Mouse (Mus musculus): ENCODE measurements at regions not wholly inside any gene's neighbourhood (a gene's known extent, or its start where the extent isn't known, plus 50 kb on each side); places are given as distances from the start of the nearest gene placed in this dataset.

DNA sequence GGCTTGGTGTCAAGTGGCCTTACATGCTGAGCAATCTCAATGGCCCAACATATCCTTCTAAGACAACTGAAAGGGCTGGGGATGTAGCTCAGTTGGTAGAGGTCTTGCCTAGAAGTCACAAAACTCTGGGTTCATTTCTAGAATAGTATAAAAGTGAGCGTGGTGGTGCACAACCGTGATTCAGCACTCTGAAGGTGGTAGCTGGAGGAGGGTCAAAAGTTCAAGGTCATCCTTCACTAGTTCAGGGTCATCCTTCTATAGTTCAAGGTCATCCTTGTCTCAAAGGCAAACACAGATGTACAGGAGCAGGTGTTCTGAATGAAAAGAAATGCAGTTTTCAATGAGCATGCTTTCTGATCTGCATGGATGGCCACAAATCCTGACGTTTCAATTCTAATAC lies 101.5 kb upstream of the Marcks start:
- no peak for DNase-seq (ENCODE audit: extremely low spot score, low spot score)

DNA sequence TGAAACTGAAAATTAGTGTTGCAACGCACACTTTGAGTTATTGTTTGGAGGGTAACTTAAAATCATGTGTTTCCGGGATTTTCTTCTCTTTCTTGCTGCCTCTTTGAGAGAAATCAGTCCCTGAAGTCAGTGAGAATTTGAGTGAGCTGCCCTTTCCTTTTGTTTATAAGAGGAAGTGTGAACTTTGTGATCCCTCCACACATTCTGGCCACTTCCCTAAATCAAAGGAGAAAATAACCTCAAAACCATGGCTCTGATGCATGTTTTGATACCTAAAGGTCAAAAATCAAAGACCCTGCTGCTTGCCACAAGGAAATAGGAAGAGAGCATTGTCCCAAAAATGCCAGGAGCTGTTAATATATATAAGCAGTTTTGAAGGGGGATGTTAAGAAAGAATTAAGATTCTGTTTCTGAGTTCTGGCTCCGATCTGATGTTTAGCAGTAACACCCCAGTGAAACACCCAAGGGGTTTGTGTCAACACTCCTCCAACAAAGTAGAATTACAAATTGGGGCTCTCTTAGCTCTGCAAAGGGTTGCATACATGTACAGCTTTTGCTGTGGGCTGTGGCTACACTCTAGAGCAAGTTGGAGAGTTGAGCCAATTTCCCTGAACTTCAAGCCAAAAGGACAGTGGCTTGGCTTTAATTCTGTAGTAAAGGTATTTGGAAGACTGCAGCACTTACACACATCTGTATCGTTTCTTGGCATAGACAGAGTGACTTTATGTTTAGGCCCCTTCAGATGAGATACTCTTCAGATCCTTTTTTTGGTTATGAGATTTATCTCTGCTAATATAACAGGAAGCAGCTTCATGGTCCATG lies 97.5 kb upstream of the Marcks start:
- DNase-seq (ENCODE audit: extremely low spot score, low spot score), result no peak

DNA sequence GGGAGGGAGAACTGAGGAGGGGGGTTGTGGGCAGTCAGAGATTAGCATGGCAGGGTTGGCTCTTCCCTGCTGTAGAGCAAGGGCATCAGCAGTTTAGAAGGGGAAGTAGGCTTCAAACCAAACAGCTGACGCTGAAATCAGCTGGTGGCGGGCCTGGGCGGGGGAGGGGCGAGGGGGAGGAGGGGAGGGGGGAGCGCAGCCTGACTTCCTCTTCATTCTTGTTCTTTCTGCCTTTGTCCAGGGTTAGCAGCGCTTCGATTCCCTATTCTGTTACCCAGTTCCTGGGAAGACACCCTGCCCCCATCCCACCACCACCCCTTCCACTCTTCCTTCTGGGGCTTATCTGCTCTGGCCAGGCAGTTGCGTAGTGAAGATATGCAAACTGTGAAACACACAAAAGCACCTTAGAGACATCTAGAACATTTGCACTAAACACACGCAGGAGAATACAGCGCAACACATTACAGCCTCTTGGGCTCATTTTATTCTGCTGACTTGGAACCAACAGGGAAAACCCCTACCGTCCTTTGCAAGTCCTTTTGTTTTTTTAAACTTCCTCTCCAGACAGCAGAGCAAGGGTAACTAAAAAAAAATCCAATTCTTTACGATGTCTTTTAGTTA lies 93.3 kb upstream of the Marcks start:
- peak; percentile 48 for DNase-seq (ENCODE audit: extremely low spot score, low spot score)

DNA sequence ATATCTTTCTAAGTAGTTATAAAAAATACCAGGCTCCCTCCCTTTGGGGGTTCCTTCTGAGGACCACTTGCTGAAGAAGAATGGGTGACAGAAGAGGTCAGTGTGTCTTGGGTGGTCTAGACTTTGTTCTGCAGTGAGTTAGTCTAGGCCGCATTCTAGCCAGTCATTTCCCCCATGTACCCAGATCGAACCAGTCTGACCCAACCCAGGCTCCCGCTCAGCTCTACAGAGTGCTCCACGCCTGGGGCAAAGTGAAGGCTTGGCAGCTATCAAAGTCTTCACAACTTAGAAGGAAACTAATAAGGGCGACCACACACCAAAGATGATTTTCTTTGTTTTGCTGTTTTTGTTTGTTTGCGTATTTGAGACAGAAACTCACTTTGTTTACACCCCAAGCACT lies 92.4 kb upstream of the Marcks start:
- DNase-seq (ENCODE audit: extremely low spot score, low spot score), result no peak

- no peak for DNase-seq (ENCODE audit: extremely low spot score, low spot score)
Observed at GRCm38 (mm10) chr10:37227889-37228288, 89.2 kb upstream of the Marcks start.

- DNase-seq (ENCODE audit: extremely low spot score, low spot score), result no peak
Observed at GRCm38 (mm10) chr10:37221730-37222129, 83.0 kb upstream of the Marcks start.

GRCm38 (mm10) chr10:37220434-37220833 lies 81.7 kb upstream of the Marcks start:
- DNase-seq (ENCODE audit: extremely low spot score, low spot score), result no peak

DNA sequence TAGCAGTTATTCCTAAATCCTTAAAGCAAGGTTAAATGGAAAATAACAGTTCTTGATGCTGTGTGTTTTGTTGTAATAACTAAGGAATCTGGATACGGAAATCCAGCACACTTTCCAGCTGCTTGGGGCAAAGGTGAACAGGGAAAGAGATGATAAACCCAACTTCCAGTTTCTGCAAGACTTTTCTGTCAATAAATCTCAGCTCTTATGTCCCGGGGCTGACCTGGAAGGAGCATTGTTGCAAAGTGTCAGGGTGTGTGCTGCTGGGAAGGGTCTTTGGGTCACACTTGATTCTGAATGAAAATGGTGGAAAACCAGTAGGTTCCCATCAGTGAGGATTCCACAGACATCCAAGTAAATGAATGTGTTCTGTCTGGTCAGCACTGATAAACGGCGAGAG lies 81.2 kb upstream of the Marcks start:
- no peak for DNase-seq (ENCODE audit: extremely low spot score, low spot score)

GRCm38 (mm10) chr10:37219381-37219780 lies 80.7 kb upstream of the Marcks start:
- DNase-seq (ENCODE audit: extremely low spot score, low spot score), result no peak

GRCm38 (mm10) chr10:37214656-37215055 lies 75.9 kb upstream of the Marcks start:
- DNase-seq (ENCODE audit: extremely low spot score, low spot score), result no peak

DNA sequence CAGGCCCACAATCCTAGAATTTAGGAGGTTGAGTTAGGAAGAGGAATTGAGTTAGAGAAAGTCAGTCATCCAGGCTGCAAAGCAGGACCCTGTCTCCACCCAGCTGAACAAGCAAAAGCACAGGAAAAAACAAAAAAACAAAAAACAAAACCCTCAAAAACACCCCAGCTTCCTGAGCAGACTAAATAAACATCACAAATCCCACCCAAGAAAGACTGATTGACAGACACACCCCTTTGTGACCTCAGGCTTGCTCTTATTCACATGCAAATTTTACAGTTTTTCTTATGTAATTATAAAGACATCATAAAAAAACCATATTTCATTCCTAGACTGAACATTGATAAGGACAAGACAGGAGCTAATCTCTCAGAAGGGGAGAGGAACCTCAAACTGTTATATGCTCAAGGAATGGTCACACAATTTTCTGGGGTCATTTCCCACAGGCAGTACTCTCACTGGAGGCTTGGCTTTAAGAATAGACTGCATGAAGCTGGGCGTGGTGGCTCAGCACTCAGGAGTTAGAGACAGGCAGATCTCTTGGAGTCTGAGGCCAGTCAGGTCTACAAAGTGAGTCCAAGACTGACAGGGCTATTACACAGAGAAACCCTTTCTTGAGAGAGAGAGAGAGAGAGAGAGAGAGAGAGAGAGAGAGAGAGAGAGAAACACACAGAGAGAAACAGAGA lies 73.8 kb upstream of the Marcks start:
- DNase-seq (ENCODE audit: extremely low spot score, low spot score), result no peak

DNA sequence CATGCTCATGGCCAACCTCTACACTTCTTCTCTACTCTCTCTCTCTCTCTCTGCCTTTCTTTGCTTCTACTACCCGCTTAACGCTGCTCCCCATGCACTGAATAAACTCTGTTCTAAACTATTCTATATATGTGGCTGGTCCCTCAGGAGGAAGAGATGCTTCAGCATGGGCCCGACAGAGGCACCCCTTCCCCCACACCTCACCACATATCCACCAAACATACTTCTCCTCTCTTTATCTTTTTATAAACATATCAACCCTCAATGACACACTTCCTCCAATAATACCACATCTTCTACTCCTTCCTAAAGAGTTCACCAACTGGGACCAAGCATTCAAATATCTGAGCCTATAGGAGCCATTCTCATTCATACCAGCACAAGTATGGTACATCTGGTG lies 72.6 kb upstream of the Marcks start:
- DNase-seq (ENCODE audit: extremely low spot score, low spot score), result no peak

DNA sequence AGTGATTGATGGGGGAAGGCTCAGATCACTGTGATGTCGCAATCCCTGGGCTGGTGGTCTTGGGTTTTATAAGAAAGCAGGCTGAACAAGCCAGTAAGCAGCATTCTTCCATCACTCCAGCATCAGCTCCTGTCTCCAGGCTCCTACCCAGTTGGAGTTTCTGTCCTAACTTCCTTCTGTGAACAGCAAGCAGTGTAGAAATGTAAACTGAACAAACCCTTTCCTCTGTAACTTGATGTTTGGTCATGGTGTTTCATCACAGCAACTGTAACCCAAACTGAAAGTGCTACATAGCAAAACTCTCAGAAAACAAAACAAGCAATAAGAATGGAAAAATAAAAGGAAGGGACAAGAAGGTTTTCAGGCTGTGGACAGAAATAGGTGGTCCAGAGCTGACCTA lies 71.5 kb upstream of the Marcks start:
- no peak for DNase-seq (ENCODE audit: extremely low spot score, low spot score)

DNA sequence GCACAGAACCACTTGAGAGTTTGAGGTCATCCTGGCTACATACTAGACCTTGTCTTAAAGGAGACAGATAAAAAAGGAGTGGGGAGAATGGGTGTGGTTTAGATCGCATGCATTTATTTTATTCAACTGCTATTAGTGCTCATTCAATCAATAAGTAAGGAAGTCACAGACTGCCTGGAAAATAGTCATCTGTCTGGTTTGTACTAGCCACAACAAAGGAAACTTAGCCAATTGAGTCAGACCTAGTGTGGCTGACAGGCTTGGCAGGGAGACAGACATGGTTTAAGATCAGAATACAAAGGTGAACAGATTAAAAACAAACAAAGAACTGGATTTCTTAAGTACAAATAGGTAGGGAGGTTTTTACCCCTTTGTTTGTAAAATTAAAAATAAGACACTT lies 68.3 kb upstream of the Marcks start:
- no peak for DNase-seq (ENCODE audit: extremely low spot score, low spot score)

DNA sequence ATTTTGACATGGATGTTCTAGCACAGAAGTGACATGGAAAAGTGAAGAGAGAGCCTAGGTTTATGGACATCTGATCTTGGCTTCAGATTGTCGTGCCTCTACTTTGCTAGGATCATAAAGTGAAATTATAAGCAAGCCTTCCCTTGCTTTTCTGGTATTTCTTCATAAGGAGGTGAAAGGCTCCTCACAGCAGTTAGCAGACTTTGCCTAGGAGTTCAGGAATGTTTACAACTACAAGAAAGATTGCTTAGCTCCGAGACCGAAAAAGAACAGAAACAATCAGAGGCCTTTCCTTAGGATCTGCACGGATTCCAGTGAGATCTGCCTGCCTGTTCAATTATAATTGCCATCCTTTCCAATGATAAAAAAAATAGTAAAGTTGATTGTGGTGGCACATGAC lies 67.8 kb upstream of the Marcks start:
- DNase-seq (ENCODE audit: extremely low spot score, low spot score), result no peak

DNA sequence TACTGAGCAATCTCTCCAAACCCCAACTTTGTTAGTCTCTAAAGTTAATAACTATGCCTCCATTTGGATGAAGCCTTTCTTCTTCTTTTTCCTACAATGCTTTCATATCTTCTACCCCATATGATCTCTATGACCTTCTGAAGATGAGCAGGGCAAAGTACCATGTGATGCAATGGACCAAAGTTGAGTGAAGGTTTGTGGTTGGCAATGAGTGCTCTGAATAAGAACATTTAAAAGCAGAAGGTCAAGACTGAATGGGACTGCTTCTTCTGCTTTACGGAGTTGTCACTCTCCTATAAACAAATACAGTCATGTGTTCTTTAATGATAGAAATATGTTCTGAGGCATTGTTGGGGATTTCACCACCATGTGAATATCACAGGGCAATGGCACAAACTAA lies 65.0 kb upstream of the Marcks start:
- DNase-seq (ENCODE audit: extremely low spot score, low spot score), result no peak

- DNase-seq (ENCODE audit: extremely low spot score, low spot score), result no peak
Observed at GRCm38 (mm10) chr10:37194798-37195453, 56.2 kb upstream of the Marcks start.

DNA sequence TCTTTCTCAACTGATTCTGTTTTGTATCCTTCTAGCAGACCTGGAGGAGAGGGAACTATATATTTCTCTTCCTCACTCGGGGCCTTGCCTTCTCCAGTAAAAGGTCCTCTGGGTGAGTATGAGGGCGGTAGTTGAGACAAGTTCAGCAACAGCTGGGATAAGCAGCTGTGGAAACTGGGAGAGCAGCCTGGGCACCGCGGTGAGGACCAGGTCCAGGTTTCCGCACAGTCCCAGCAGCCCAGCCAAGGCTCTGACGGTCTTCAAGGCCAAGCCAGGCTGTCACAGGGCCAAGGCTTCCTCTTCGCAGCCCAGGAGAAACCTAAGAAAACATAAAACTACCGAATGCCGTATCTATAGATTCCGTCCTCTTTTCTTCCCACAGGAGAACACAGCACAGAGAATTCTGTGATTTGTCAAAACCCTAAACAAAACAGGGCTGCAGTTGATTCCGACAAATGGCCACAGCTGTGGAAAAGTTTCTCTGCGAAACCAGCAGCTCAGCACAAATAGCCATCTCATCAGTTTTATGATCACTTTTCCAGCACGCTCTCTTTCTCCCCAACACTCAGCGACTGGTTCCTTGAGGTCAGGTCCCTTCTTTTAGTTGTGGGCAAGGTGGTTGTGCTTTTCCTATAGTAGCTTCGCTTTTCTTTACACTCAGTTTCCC lies 55.5 kb upstream of the Marcks start:
- no peak for DNase-seq (ENCODE audit: extremely low spot score, low spot score)

DNA sequence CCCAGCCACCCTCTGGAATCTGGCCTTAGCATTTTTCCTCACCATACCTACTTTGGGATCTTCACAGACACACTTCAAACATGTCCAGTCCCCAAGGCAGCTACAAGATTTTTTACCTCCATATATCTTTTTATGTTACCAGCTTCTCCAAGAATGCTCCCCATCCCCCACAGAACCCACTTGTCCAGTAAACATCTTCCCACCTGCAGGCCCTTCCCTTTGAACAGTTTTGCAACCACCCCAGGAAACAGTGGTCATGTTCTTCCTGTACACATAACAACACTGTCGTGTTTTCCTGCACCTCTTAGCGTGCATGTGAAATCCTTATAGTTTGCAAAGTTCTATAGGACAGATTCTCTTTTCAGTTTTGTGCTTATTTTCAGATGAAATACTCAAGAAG lies 53.9 kb upstream of the Marcks start:
- DNase-seq (ENCODE audit: extremely low spot score, low spot score), result no peak

DNA sequence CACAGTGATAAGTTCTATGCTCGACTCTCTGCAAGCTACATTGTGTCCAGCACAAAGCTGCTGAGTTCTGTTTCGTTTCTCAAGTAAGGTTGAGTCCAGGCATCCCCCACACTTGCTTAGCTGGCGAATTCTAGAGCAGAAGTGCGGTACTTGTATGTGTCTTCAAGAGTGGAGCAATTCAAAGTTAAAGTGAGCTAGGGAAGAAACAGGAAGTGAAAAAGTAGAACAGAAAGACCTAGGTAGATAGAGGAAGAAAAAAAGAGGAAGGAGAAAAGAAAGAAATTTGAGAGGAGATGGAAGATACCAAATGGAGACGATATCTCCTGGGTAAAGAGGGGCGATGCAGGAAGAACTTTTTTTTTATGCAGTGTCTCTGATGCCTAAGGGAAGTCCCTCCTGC lies 51.4 kb upstream of the Marcks start:
- no peak for DNase-seq (ENCODE audit: extremely low spot score, low spot score)
